Mouse (Mus musculus) bone marrow macrophage, adult 2 months (primary cell): ENCODE results near the gene Fdx1l. TPM values are rescaled to one million over a fixed set of nuclear protein-coding genes. Genes with fewer than 3 reads are reported as not detected.
A peak's percentile ranks its signal among the peaks of the same experiment; 100 is the strongest.

Experiments
- H3K27ac ChIP-seq: 2 replicates; pipeline ENCODE4 v1.5.1; 2012; ENCODE audit warnings: low read depth, low read length; ENCODE audit not compliant: insufficient read depth
- H3K4me1 ChIP-seq: 2 replicates; pipeline ENCODE4 v1.6.1; 2012; ENCODE audit warnings: low read length; ENCODE audit not compliant: control insufficient read depth, insufficient read depth
- H3K4me3 ChIP-seq: 2 replicates; pipeline ENCODE4 v1.5.1; 2012; ENCODE audit warnings: mild to moderate bottlenecking, low read length, moderate library complexity; ENCODE audit not compliant: insufficient read depth
- CTCF ChIP-seq: IDR thresholded peaks from 2 replicates; pipeline ENCODE4 v1.5.1; 2012; ENCODE audit warnings: low read depth, mild to moderate bottlenecking, low read length, moderate library complexity
- POLR2A ChIP-seq: IDR thresholded peaks from 2 replicates; pipeline ENCODE4 v1.6.1; 2012; ENCODE audit warnings: mild to moderate bottlenecking, low read depth, low read length, borderline replicate concordance
- polyA plus RNA-seq: library from polyadenylated mRNA; stranded (reverse); fragments of >200 nt; gene quantifications from 2 replicates; pipeline ENCODE4 v1.2.4, GENCODE M21; 2012; ENCODE audit not compliant: missing spikeins, insufficient read depth, insufficient read length

The Fdx1l gene
- polyA plus RNA-seq, 1 experiment: 24.8 TPM

- Histone ChIP-seq H3K27ac (no peak overlapping the region), H3K4me3 (no peak overlapping the region), H3K4me1 (peaks cover 15% of the 10 kb centered on the region)
- TF ChIP-seq POLR2A: no peak
- TF ChIP-seq CTCF: no peak
Measured at GRCm38 (mm10) chr9:21037481-21037891, 35.9 kb downstream of the Fdx1l start.

- H3K4me1 ChIP-seq: peaks cover 14% of the 10 kb centered on the region
- no peak overlapping the region for H3K27ac ChIP-seq
- no peak overlapping the region for H3K4me3 ChIP-seq
- TF ChIP-seq CTCF (no peak), POLR2A (no peak)
Measured at GRCm38 (mm10) chr9:21036666-21037065, 36.7 kb downstream of the Fdx1l start.

GRCm38 (mm10) chr9:21036161-21036560 lies 37.3 kb downstream of the Fdx1l start:
- H3K4me3 ChIP-seq: no peak overlapping the region
- H3K4me1 ChIP-seq: peaks cover 10% of the 10 kb centered on the region
- TF ChIP-seq CTCF: no peak
- TF ChIP-seq POLR2A: no peak
- no peak overlapping the region for H3K27ac ChIP-seq

GRCm38 (mm10) chr9:21035586-21035985 lies 37.8 kb downstream of the Fdx1l start:
- TF ChIP-seq POLR2A (no peak), CTCF (no peak)
- H3K4me3 ChIP-seq: no peak overlapping the region
- H3K27ac ChIP-seq: no peak overlapping the region
- peaks cover 6% of the 10 kb centered on the region for H3K4me1 ChIP-seq

- Histone ChIP-seq H3K4me3 (no peak overlapping the region), H3K4me1 (0 out of 2 replicates have a peak, but pooled peaks cover 4% of the 10 kb centered on the region)
Measured at GRCm38 (mm10) chr9:21034481-21035085, 38.8 kb downstream of the Fdx1l start.

GRCm38 (mm10) chr9:21033136-21033535 lies 40.3 kb downstream of the Fdx1l start:
- H3K4me1 ChIP-seq: 0 out of 2 replicates have a peak, but pooled peaks cover 4% of the 10 kb centered on the region
- peak overlapping the region; percentile 66 for H3K4me3 ChIP-seq
- H3K27ac ChIP-seq: no peak overlapping the region
- TF ChIP-seq CTCF: no peak
- TF ChIP-seq POLR2A: no peak

More at GRCm38 (mm10) chr9:21034481-21035085, 38.8 kb downstream of the Fdx1l start:
- H3K27ac ChIP-seq: no peak overlapping the region
- TF ChIP-seq CTCF (no peak), POLR2A (no peak)

GRCm38 (mm10) chr9:21032491-21032890 lies 40.9 kb downstream of the Fdx1l start:
- H3K4me1 ChIP-seq: 0 out of 2 replicates have a peak, but pooled peaks cover 4% of the 10 kb centered on the region
- no peak for TF ChIP-seq CTCF
- TF ChIP-seq POLR2A: no peak
- H3K27ac ChIP-seq: no peak overlapping the region
- H3K4me3 ChIP-seq: peak overlapping the region; percentile 66

GRCm38 (mm10) chr9:21031896-21032351 lies 41.5 kb downstream of the Fdx1l start, which contains the start of gene Icam5:
Gene Icam5, plus strand, starts transcription at chr9:21032073.
- TF ChIP-seq CTCF (no peak), POLR2A (no peak)
- Histone ChIP-seq H3K4me3 (peak within 1 kb of the TSS; percentile 66), H3K27ac (peak within 1 kb of the TSS; percentile 73), H3K4me1 (0 out of 2 replicates have a peak, but pooled peaks cover 4% of the 10 kb centered on the region)

- no peak for TF ChIP-seq CTCF
- TF ChIP-seq POLR2A: no peak
- Histone ChIP-seq H3K27ac (peak overlapping the region; percentile 73), H3K4me3 (peak overlapping the region; percentile 66), H3K4me1 (0 out of 2 replicates have a peak, but pooled peaks cover 4% of the 10 kb centered on the region)
Measured at GRCm38 (mm10) chr9:21031251-21031895, 42.0 kb downstream of the Fdx1l start.

GRCm38 (mm10) chr9:21030781-21031250 lies 42.6 kb downstream of the Fdx1l start:
- Histone ChIP-seq H3K4me1 (0 out of 2 replicates have a peak, but pooled peaks cover 4% of the 10 kb centered on the region), H3K27ac (peak overlapping the region; percentile 73), H3K4me3 (peak overlapping the region; percentile 66)
- no peak for TF ChIP-seq CTCF
- TF ChIP-seq POLR2A: no peak
